Mouse (Mus musculus) macrophage (primary cell): ENCODE measurements around the gene Trim10. TPM values are rescaled to one million over a fixed set of nuclear protein-coding genes. Genes with fewer than 3 reads are reported as not detected.

Experiments
- H3K27ac ChIP-seq: fragments of 350-480 bp; formaldehyde crosslinking; 2 replicates; pipeline ENCODE4 v1.9.0; 2021
- H3K36me3 ChIP-seq: fragments of 350-480 bp; formaldehyde crosslinking; 2 replicates; pipeline ENCODE4 v1.9.0; 2021; ENCODE audit errors: inconsistent target
- H3K4me3 ChIP-seq: fragments of 350-480 bp; formaldehyde crosslinking; 2 replicates; pipeline ENCODE4 v1.9.0; 2021; ENCODE audit errors: inconsistent target
- H3K79me2 ChIP-seq: fragments of 350-480 bp; formaldehyde crosslinking; 2 replicates; pipeline ENCODE4 v1.9.0; 2021; ENCODE audit errors: inconsistent target
- WGBS: methylation state at CpG from one replicate; pipeline ENCODE4 v1.1.7; 2026; ENCODE audit warnings: inconsistent platforms; ENCODE audit not compliant: missing documents; 5-methylcytosine and 5-hydroxymethylcytosine counted together
- polyA plus RNA-seq: library from polyadenylated mRNA; stranded (reverse); fragments of 250-400 nt; gene quantifications from 3 replicates; pipeline ENCODE4 v1.2.4, GENCODE M21; 2018; ENCODE audit warnings: inconsistent platforms

Gene Trim10
- polyA plus RNA-seq, 1 experiment from 2014 or later = not detected

GRCm38 (mm10) chr17:36914108-36914507 is 44.7 kb downstream of the Trim10 start:
- Histone ChIP-seq H3K79me2 (no peaks in the 10 kb centered on the region), H3K4me3 (no peak overlapping the region), H3K27ac (no peak overlapping the region), H3K36me3 (no peaks in the 10 kb centered on the region)
- no CpG with 5 or more reads among the region's 2 CpGs for WGBS

- H3K27ac ChIP-seq = no peak overlapping the region
- no peaks in the 10 kb centered on the region for H3K79me2 ChIP-seq
- WGBS = 13% methylated on average over 9 of the region's 9 CpGs
- H3K36me3 ChIP-seq = no peaks in the 10 kb centered on the region
- no peak overlapping the region for H3K4me3 ChIP-seq
Measured at GRCm38 (mm10) chr17:36915076-36915475, 45.7 kb downstream of the Trim10 start.

- 82% methylated on average over 12 of the region's 15 CpGs for WGBS
- Histone ChIP-seq H3K27ac (no peak overlapping the region), H3K36me3 (no peaks in the 10 kb centered on the region), H3K79me2 (no peaks in the 10 kb centered on the region), H3K4me3 (no peak overlapping the region)
Measured at GRCm38 (mm10) chr17:36920239-36920638, 50.9 kb downstream of the Trim10 start.

DNA sequence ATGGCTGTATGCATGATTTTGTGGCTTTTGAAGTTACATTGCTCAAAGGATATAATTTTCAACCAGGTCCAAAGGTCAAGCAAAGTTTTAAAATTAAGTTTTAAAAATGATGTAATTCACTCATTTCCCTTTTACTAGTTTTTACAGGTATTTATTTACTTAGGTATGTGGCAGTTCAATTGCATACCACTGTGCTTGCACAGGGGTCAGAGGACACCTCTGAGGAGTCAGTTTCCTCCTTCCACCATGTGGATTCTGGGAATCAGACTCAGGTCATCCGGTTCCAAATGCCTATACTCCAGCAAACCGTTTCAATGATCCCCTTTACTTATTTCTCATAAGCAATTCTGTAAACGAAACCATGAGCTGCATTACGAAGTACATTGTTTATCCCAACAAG is 53.3 kb downstream of the Trim10 start:
- 91% methylated on average over 4 of the region's 4 CpGs for WGBS
- Histone ChIP-seq H3K79me2 (no peaks in the 10 kb centered on the region), H3K27ac (no peak overlapping the region), H3K4me3 (no peak overlapping the region), H3K36me3 (no peaks in the 10 kb centered on the region)

DNA sequence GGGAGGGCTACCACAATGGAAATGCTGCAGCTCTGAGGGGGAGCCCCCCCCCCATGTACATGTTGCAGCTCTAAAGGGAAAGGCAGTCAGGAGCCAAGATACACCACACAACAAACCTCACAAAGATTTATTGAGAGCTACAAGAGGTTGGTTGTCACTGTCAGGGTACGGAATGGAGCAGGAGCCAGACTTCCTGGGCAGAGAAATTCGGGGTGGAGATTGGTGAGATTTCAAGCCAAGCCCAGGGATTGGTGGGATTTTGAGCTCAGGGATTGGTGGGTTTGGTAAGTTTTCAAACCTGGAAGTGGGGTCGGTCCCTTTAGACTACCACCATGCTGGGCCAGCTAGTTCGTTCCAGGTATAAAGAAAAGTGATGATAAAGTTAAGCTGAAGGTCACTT is 54.1 kb downstream of the Trim10 start:
- Histone ChIP-seq H3K36me3 (no peaks in the 10 kb centered on the region), H3K4me3 (no peak overlapping the region), H3K79me2 (no peaks in the 10 kb centered on the region), H3K27ac (no peak overlapping the region)
- WGBS = 94% methylated on average over 4 of the region's 4 CpGs

Other genes with a start within 250 kb of the Trim10 start
- not detected in 3 replicates for gene H2-M9, start 226.9 kb upstream of the Trim10 start, polyA plus RNA-seq
- not detected in 3 replicates for gene H2-M1, start 197.4 kb upstream of the Trim10 start, polyA plus RNA-seq
- not detected in 3 replicates for gene H2-M10.5, start 96.7 kb upstream of the Trim10 start, polyA plus RNA-seq
- gene H2-M10.6, start 57.4 kb upstream of the Trim10 start, polyA plus RNA-seq = not detected in 3 replicates
- 38.3 to 72.2 TPM (median 56.6 TPM) in 3 replicates for gene Trim26, start 32.4 kb upstream of the Trim10 start, polyA plus RNA-seq
- gene Trim15, start 2.4 kb upstream of the Trim10 start, polyA plus RNA-seq = not detected in 3 replicates
- gene Trim40, start 20.5 kb downstream of the Trim10 start, polyA plus RNA-seq = not detected in 3 replicates
- not detected in 3 replicates for gene Trim31, start 28.5 kb downstream of the Trim10 start, polyA plus RNA-seq
- gene Rnf39, start 73.3 kb downstream of the Trim10 start, polyA plus RNA-seq = not detected in 3 replicates
- gene Ppp1r11, start 82.2 kb downstream of the Trim10 start, polyA plus RNA-seq = 42.9 to 61.6 TPM (median 57.7 TPM) in 3 replicates
- 17.7 to 36.4 TPM (median 32.4 TPM) in 3 replicates for gene Znrd1, start 89.0 kb downstream of the Trim10 start, polyA plus RNA-seq
- 5.5 to 12.4 TPM (median 5.9 TPM) in 3 replicates for gene Znrd1as, start 89.0 kb downstream of the Trim10 start, polyA plus RNA-seq
- not detected in 3 replicates for gene 2410137M14Rik, start 111.7 kb downstream of the Trim10 start, polyA plus RNA-seq
- gene H2-M5, start 120.0 kb downstream of the Trim10 start, polyA plus RNA-seq = not detected in 3 replicates
- gene Zfp57, start 131.6 kb downstream of the Trim10 start, polyA plus RNA-seq = not detected in 3 replicates
- gene Mog, start 153.8 kb downstream of the Trim10 start, polyA plus RNA-seq = not detected in 3 replicates
- 0.44 to 0.87 TPM (median 0.59 TPM) in 3 replicates for gene Gabbr1, start 176.4 kb downstream of the Trim10 start, polyA plus RNA-seq
- gene Olfr90, start 218.9 kb downstream of the Trim10 start, polyA plus RNA-seq = not detected in 3 replicates
- gene Olfr91, start 228.7 kb downstream of the Trim10 start, polyA plus RNA-seq = not detected in 3 replicates